ENCODE assay signal across 9 mouse cellular contexts in the genomic region with DNA sequence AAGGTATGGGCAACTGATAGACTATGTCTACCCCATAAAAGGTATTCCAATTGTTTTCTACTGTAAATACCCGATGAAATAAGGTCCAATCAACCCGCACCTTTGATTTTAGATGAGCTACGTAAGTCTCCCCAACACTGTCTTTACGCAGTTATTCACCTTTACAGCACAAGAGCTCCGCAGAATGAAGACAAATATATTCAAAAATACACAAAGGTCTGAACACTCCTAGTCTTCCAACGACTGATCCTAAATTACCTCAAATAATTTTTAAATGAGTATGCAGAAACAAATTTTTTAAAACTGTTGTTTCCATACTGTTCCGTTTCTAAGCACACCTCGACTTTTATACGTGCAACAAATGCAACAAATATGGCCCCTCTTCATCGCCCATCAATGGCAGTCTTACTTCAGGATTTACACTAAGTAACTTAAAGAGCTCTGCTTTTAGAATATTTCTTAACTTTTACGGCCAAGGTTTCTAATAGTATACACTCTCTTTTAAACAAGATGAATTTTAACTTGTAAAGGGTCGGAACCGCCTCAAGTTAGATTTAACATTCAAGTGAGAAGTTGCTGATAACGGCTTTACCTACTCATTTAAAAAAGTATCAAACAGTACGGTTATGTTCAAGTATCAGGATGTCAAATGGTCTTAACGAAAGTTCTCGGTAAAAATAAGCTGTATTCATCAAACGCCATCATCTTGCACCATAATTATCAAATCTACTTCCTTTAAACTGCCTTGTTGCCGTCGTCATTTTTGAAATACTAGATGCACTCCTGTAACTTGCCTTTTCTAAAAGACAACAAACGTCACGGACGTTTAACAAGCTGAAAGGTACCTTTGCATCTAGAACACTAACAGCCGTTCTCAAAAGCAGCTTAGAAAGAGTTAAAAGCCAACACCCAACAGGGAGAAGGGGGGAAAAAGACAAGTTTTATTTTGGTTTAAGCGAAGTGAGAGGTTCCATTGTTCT. TPM values are rescaled to one million over a fixed set of nuclear protein-coding genes. Genes with fewer than 3 reads are reported as not detected.
A peak's percentile ranks its signal among the peaks of the same experiment; 100 is the strongest.
DNase-seq lines count a peak whose midpoint lies in the region; ATAC-seq and TF ChIP-seq lines count a peak whose summit lies in the region.
"Had no signal": no experiment of that assay in that cellular context is flagged by ENCODE, and none has a peak within 500 bp of the region (broad histone marks: within the 10 kb centered on the region; RNA-seq: fewer than 3 reads in every experiment).

No protein-coding gene starts in this region.

- H3K27me3 ChIP-seq in intestine, embryonic 15.5 days (replicated peaks) = no peaks in the 10 kb centered on the region
- no peaks in the 10 kb centered on the region for H3K27me3 ChIP-seq in neural tube, embryonic 15.5 days (replicated peaks)
- H3K27me3 ChIP-seq: Patski had no signal

- no peak for DNase-seq in gastrocnemius, adult 2 months
- no peak for DNase-seq in gastrocnemius, adult 18-20 months (ENCODE audit: low spot score)
- peak; percentile 38 to 45 for DNase-seq in B cell, adult 2 months
- peak; percentile 67 for DNase-seq in embryo, embryonic 11 days
- DNase-seq in right cerebral cortex, postnatal 25 days = no peak
- no peak for DNase-seq in adrenal gland, adult 2 months

- WGBS in intestine, embryonic 15.5 days = under 1% methylated on average over 25 of the region's 25 CpGs
- WGBS in neural tube, embryonic 15.5 days = under 1% methylated on average over 25 of the region's 25 CpGs

- no peak for ATAC-seq in intestine, embryonic 15.5 days
- ATAC-seq in neural tube, embryonic 15.5 days (ENCODE audit: low FRiP score) = no peak

- peaks cover 4% of the 10 kb centered on the region; the same call in 1 of the 2 replicates for H3K4me1 ChIP-seq in intestine, embryonic 15.5 days (replicated peaks)
- H3K4me1 ChIP-seq in neural tube, embryonic 15.5 days = peaks cover 19% of the 10 kb centered on the region

- H3K9me3 ChIP-seq in intestine, embryonic 15.5 days = no peaks in the 10 kb centered on the region
- no peaks in the 10 kb centered on the region for H3K9me3 ChIP-seq in neural tube, embryonic 15.5 days (replicated peaks)

- no peaks in the 10 kb centered on the region for H3K36me3 ChIP-seq in intestine, embryonic 15.5 days
- H3K36me3 ChIP-seq in neural tube, embryonic 15.5 days = no peaks in the 10 kb centered on the region

- peak overlapping the region; percentile 100 for H3K27ac ChIP-seq in gastrocnemius, adult 2 months
- peak overlapping the region; percentile 100 for H3K27ac ChIP-seq in intestine, embryonic 15.5 days
- peak overlapping the region; percentile 100 for H3K27ac ChIP-seq in neural tube, embryonic 15.5 days (replicated peaks)

- H3K9ac ChIP-seq in intestine, embryonic 15.5 days = peak overlapping the region; percentile 100
- peak overlapping the region; percentile 100 for H3K9ac ChIP-seq in neural tube, embryonic 15.5 days (replicated peaks)

- peak overlapping the region; percentile 22; the same call in 1 of the 2 replicates for H3K4me2 ChIP-seq in intestine, embryonic 15.5 days (replicated peaks)
- peak overlapping the region; percentile 50 for H3K4me2 ChIP-seq in neural tube, embryonic 15.5 days

- no peak for TF ChIP-seq CTCF in gastrocnemius, adult 2 months (IDR thresholded peaks at IDR 0.05)

- intact Hi-C loops in gastrocnemius, adult 2 months (cut with DNase I) = loop anchor here (1.0 kb wide), 1 partner anchor 16 kb away; the partner anchor contains the start of gene Chd2

- H3K4me3 ChIP-seq in gastrocnemius, adult 2 months = peak overlapping the region; percentile 97
- peak overlapping the region; percentile 77 for H3K4me3 ChIP-seq in intestine, embryonic 15.5 days (replicated peaks)
- H3K4me3 ChIP-seq in neural tube, embryonic 15.5 days (replicated peaks) = peak overlapping the region; percentile 96

RNA-seq across cellular contexts. Expression of gene Chd2, which starts 15.3 kb away (rescaled TPM):
- total RNA-seq in gastrocnemius, adult 2 months (2021) = 10 to 100 TPM; 40.7 to 48.4 TPM
- 10 to 100 TPM; 29.8 to 39.6 TPM for total RNA-seq in gastrocnemius, adult 18-20 months (2021)
- polyA plus RNA-seq in intestine, embryonic 15.5 days (2015; fragmentation: Nextera tagmentation; extraction: Ambion mirVana) = 39.3 and 46.0 TPM in 2 replicates
- polyA plus RNA-seq in neural tube, embryonic 15.5 days (2015; fragmentation: Nextera tagmentation; extraction: Ambion mirVana) = 31.2 and 39.3 TPM in 2 replicates
- total RNA-seq in adrenal gland, adult 2 months (2021) = 10 to 100 TPM; 28.3 to 45.9 TPM
- polyA plus RNA-seq in adrenal gland, adult 2 months (2012; rRNA removed) = 11.1 and 12.9 TPM in 2 replicates

Comparison
In these comparisons a context has a peak if more than half of its experiments do, and no peak if none do; other contexts are left out.
1. DNase-seq: peak in B cell, adult 2 months (2 of 2) and embryo, embryonic 11 days (single experiment); none in gastrocnemius, adult 2 months (single experiment), gastrocnemius, adult 18-20 months (single experiment), right cerebral cortex, postnatal 25 days (single experiment) and adrenal gland, adult 2 months (single experiment).
2. Peak in every context shown above with its lines, with median percentiles within 50 percentile points of each other: H3K27ac ChIP-seq and H3K4me3 ChIP-seq.